Mouse (Mus musculus): Measurements from ENCODE around the gene Serbp1. TPM values are rescaled to one million over a fixed set of nuclear protein-coding genes. Genes with fewer than 3 reads are reported as not detected.

Serbp1 gene
- total and polyA plus RNA-seq, 2 experiments from 2014 or later, result 166 to 297 TPM

- no peak overlapping the region for H3K9ac ChIP-seq (replicated peaks; ENCODE audit: low read length, poor library complexity, severe bottlenecking)
- no peaks in the 10 kb centered on the region for H3K4me1 ChIP-seq (ENCODE audit: insufficient read depth, low read length)
- TF ChIP-seq CTCF (IDR thresholded peaks at IDR 0.05), result no peak
- no peak overlapping the region for H3K4me3 ChIP-seq (ENCODE audit: low read depth, low read length)
- H3K9me3 ChIP-seq (ENCODE audit: low read length), result no peaks in the 10 kb centered on the region
- no peak overlapping the region for H3K4me2 ChIP-seq (ENCODE audit: low read depth, low read length, poor library complexity, severe bottlenecking)
- no peak for ATAC-seq (ENCODE audit: low FRiP score)
- DNase-seq (ENCODE audit: low spot score), result no peak
- WGBS, result 83% methylated on average over 5 of the region's 5 CpGs
- no peaks in the 10 kb centered on the region for H3K27me3 ChIP-seq (ENCODE audit: insufficient read depth, low read length)
- peaks cover 9% of the 10 kb centered on the region for H3K36me3 ChIP-seq (ENCODE audit: insufficient read depth, low read length)
- no peak overlapping the region for H3K27ac ChIP-seq (ENCODE audit: low read depth, low read length)
Observed at GRCm38 (mm10) chr6:67277944-67278343, 40.0 kb downstream of the Serbp1 start.

DNA sequence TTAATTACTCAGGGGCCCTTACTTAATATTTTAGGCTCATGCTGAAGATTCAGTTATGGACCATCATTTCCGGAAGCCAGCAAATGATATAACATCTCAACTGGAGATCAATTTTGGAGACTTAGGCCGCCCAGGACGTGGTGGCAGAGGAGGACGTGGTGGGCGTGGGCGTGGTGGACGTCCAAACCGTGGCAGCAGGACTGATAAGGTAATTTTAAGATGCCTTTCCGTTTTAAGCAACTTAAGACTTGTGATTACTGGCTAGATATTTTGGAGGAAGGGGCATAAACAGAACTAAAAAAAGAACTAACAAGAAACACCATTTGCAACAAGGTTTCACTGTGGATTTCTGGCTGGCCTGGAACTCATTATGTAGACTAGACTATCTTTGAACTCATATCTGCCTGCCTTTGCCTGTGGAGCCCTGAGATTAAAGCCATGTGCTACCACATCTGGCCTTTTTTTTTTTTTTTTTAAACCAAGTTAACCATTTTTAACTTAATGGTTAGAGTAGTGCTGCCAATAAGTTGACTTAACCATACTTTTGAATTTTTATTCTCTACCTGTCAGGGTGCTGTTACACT, 43.7 kb downstream of the Serbp1 start:
- no peaks in the 10 kb centered on the region for H3K4me1 ChIP-seq (ENCODE audit: insufficient read depth, low read length)
- WGBS, result 93% methylated on average over 9 of the region's 9 CpGs
- DNase-seq (ENCODE audit: low spot score) (no peak), ATAC-seq (ENCODE audit: low FRiP score) (no peak)
- peaks cover 6% of the 10 kb centered on the region for H3K36me3 ChIP-seq (ENCODE audit: insufficient read depth, low read length)
- no peak overlapping the region for H3K27ac ChIP-seq (ENCODE audit: low read depth, low read length)
- no peak overlapping the region for H3K4me2 ChIP-seq (ENCODE audit: low read depth, low read length, poor library complexity, severe bottlenecking)
- H3K9ac ChIP-seq (replicated peaks; ENCODE audit: low read length, poor library complexity, severe bottlenecking), result no peak overlapping the region
- H3K27me3 ChIP-seq (ENCODE audit: insufficient read depth, low read length), result no peaks in the 10 kb centered on the region
- no peaks in the 10 kb centered on the region for H3K9me3 ChIP-seq (ENCODE audit: low read length)
- TF ChIP-seq CTCF (IDR thresholded peaks at IDR 0.05), result no peak
- H3K4me3 ChIP-seq (ENCODE audit: low read depth, low read length), result no peak overlapping the region

GRCm38 (mm10) chr6:67282897-67283296, 44.9 kb downstream of the Serbp1 start:
- Histone ChIP-seq H3K27ac (ENCODE audit: low read depth, low read length) (no peak overlapping the region), H3K36me3 (ENCODE audit: insufficient read depth, low read length) (peaks cover 6% of the 10 kb centered on the region), H3K27me3 (ENCODE audit: insufficient read depth, low read length) (no peaks in the 10 kb centered on the region), H3K9ac (replicated peaks; ENCODE audit: low read length, poor library complexity, severe bottlenecking) (no peak overlapping the region), H3K4me1 (ENCODE audit: insufficient read depth, low read length) (no peaks in the 10 kb centered on the region), H3K4me3 (ENCODE audit: low read depth, low read length) (no peak overlapping the region), H3K9me3 (ENCODE audit: low read length) (no peaks in the 10 kb centered on the region), H3K4me2 (ENCODE audit: low read depth, low read length, poor library complexity, severe bottlenecking) (no peak overlapping the region)
- DNase-seq (ENCODE audit: low spot score), result no peak
- no peak for ATAC-seq (ENCODE audit: low FRiP score)
- 85% methylated on average over 1 of the region's 1 CpGs for WGBS
- TF ChIP-seq CTCF (IDR thresholded peaks at IDR 0.05), result no peak

- H3K4me2 ChIP-seq (ENCODE audit: low read depth, low read length, poor library complexity, severe bottlenecking), result no peak overlapping the region
- 85% methylated on average over 5 of the region's 5 CpGs for WGBS
Observed at GRCm38 (mm10) chr6:67292042-67292623, 54.2 kb downstream of the Serbp1 start.

DNA sequence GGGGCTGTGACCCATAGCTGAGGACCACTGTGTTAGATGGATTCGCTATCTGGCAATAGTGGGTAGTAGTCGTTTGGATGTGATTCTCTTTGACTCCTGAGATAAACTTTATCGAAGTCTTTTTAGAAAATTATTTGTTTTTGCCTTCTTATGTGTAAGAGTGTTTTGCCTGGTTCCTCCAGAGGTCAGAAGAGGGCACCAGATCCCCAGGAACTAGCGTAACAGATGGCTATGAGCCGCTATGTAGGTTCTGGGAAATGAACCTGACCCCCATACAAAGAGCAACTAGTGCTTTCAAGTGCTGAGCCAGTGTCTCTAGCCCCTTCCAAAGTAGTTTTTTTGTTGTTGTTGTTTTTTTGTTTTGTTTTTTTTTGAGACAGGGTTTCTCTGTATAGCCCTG, 58.1 kb downstream of the Serbp1 start:
- no peaks in the 10 kb centered on the region for H3K9me3 ChIP-seq (ENCODE audit: low read length)
- no peaks in the 10 kb centered on the region for H3K4me1 ChIP-seq (ENCODE audit: insufficient read depth, low read length)
- no peak overlapping the region for H3K4me3 ChIP-seq (ENCODE audit: low read depth, low read length)
- DNase-seq (ENCODE audit: low spot score) (no peak), ATAC-seq (ENCODE audit: low FRiP score) (no peak)
- H3K27ac ChIP-seq (ENCODE audit: low read depth, low read length), result no peak overlapping the region
- 64% methylated on average over 5 of the region's 5 CpGs for WGBS
- no peak overlapping the region for H3K9ac ChIP-seq (replicated peaks; ENCODE audit: low read length, poor library complexity, severe bottlenecking)
- no peaks in the 10 kb centered on the region for H3K36me3 ChIP-seq (ENCODE audit: insufficient read depth, low read length)
- no peaks in the 10 kb centered on the region for H3K27me3 ChIP-seq (ENCODE audit: insufficient read depth, low read length)
- H3K4me2 ChIP-seq (ENCODE audit: low read depth, low read length, poor library complexity, severe bottlenecking), result no peak overlapping the region
- peak; percentile 49 for TF ChIP-seq CTCF (IDR thresholded peaks at IDR 0.05)

More at GRCm38 (mm10) chr6:67292042-67292623, 54.2 kb downstream of the Serbp1 start:
- H3K9ac ChIP-seq (replicated peaks; ENCODE audit: low read length, poor library complexity, severe bottlenecking), result no peak overlapping the region
- H3K9me3 ChIP-seq (ENCODE audit: low read length), result no peaks in the 10 kb centered on the region
- no peaks in the 10 kb centered on the region for H3K36me3 ChIP-seq (ENCODE audit: insufficient read depth, low read length)
- H3K4me3 ChIP-seq (ENCODE audit: low read depth, low read length), result no peak overlapping the region
- ATAC-seq (ENCODE audit: low FRiP score) (no peak), DNase-seq (ENCODE audit: low spot score) (no peak)
- no peak overlapping the region for H3K27ac ChIP-seq (ENCODE audit: low read depth, low read length)
- TF ChIP-seq CTCF (IDR thresholded peaks at IDR 0.05), result no peak
- no peaks in the 10 kb centered on the region for H3K27me3 ChIP-seq (ENCODE audit: insufficient read depth, low read length)
- H3K4me1 ChIP-seq (ENCODE audit: insufficient read depth, low read length), result no peaks in the 10 kb centered on the region

GRCm38 (mm10) chr6:67298742-67299141, 60.8 kb downstream of the Serbp1 start:
- ATAC-seq (ENCODE audit: low FRiP score) (no peak), DNase-seq (ENCODE audit: low spot score) (no peak)
- Histone ChIP-seq H3K4me1 (ENCODE audit: insufficient read depth, low read length) (no peaks in the 10 kb centered on the region), H3K27ac (ENCODE audit: low read depth, low read length) (no peak overlapping the region), H3K36me3 (ENCODE audit: insufficient read depth, low read length) (no peaks in the 10 kb centered on the region), H3K4me2 (ENCODE audit: low read depth, low read length, poor library complexity, severe bottlenecking) (no peak overlapping the region), H3K27me3 (ENCODE audit: insufficient read depth, low read length) (no peaks in the 10 kb centered on the region), H3K9me3 (ENCODE audit: low read length) (no peaks in the 10 kb centered on the region), H3K9ac (replicated peaks; ENCODE audit: low read length, poor library complexity, severe bottlenecking) (no peak overlapping the region), H3K4me3 (ENCODE audit: low read depth, low read length) (no peak overlapping the region)
- 49% methylated on average over 5 of the region's 5 CpGs for WGBS
- TF ChIP-seq CTCF (IDR thresholded peaks at IDR 0.05), result no peak
